Mouse (Mus musculus): ENCODE results near the gene Stx11.

Stx11 gene

GRCm38 (mm10) chr10:12914203-12914602 is 49.9 kb downstream of the Stx11 start:
- no peak for DNase-seq (ENCODE audit: low spot score)

- peak; percentile 25 for DNase-seq (ENCODE audit: low spot score)
Measured at GRCm38 (mm10) chr10:12911981-12912530, 52.0 kb downstream of the Stx11 start.

- no peak for DNase-seq (ENCODE audit: low spot score)
Measured at GRCm38 (mm10) chr10:12911451-12911850, 52.6 kb downstream of the Stx11 start.

GRCm38 (mm10) chr10:12909891-12910290 is 54.2 kb downstream of the Stx11 start:
- no peak for DNase-seq (ENCODE audit: low spot score)

- DNase-seq (ENCODE audit: low spot score), result no peak
Measured at GRCm38 (mm10) chr10:12909179-12909578, 54.9 kb downstream of the Stx11 start.

GRCm38 (mm10) chr10:12904140-12904528 is 60.0 kb downstream of the Stx11 start:
- no peak for DNase-seq (ENCODE audit: low spot score)

GRCm38 (mm10) chr10:12903440-12904139 is 60.5 kb downstream of the Stx11 start:
- DNase-seq (ENCODE audit: low spot score), result no peak

- no peak for DNase-seq (ENCODE audit: low spot score)
Measured at GRCm38 (mm10) chr10:12899901-12900300, 64.2 kb downstream of the Stx11 start.

- no peak for DNase-seq (ENCODE audit: low spot score)
Measured at GRCm38 (mm10) chr10:12893339-12893738, 70.8 kb downstream of the Stx11 start.

GRCm38 (mm10) chr10:12888373-12888772 is 75.7 kb downstream of the Stx11 start:
- DNase-seq (ENCODE audit: low spot score), result no peak

Measured in yolk sac, embryonic 10.5 days (tissue).